Mouse (Mus musculus) spleen, adult 2 months (tissue): Measurements from ENCODE around the gene Ammecr1.

Source experiments
- CTCF ChIP-seq: fragments of 200-500 bp; IDR thresholded peaks from 2 replicates; pipeline ENCODE4 v1.5.1; 2011; ENCODE audit warnings: mild to moderate bottlenecking, inconsistent platforms; ENCODE audit not compliant: insufficient read depth, insufficient read length, insufficient replicate concordance; ENCODE audit errors: extremely low read depth
- POLR2A ChIP-seq: fragments of 200-500 bp; IDR thresholded peaks from 2 replicates; pipeline ENCODE4 v1.6.1; 2011; ENCODE audit warnings: low read depth, low read length, inconsistent platforms

- no peak for TF ChIP-seq CTCF
- no peak for TF ChIP-seq POLR2A
Measured at GRCm38 (mm10) chrX:142960434-142960833, 6.1 kb downstream of the Ammecr1 start.
